Mouse (Mus musculus) liver, embryonic 16.5 days (tissue): ENCODE data around the gene Ppp1r12b. TPM values are rescaled to one million over a fixed set of nuclear protein-coding genes. Genes with fewer than 3 reads are reported as not detected.
A peak's percentile ranks its signal among the peaks of the same experiment; 100 is the strongest.

ENCODE experiments used
- ATAC-seq: fragments of 200-750 bp; cut with Nextera tagmentation; 2 replicates; pipeline ENCODE4 v1.8.0; 2017; ENCODE audit warnings: low read depth, mild to moderate bottlenecking, moderate number of reproducible peaks, moderate library complexity
- H3K27ac ChIP-seq: fragments of 300-500 bp; sonication (generic); 2 replicates; pipeline ENCODE4 v1.5.1; 2014; ENCODE audit warnings: mild to moderate bottlenecking, low read length
- H3K27me3 ChIP-seq: fragments of 300-500 bp; sonication (generic); 2 replicates; pipeline ENCODE4 v1.6.1; 2014; ENCODE audit warnings: low read depth, low read length, mixed read lengths; ENCODE audit not compliant: control insufficient read depth, insufficient read depth
- H3K36me3 ChIP-seq: fragments of 300-500 bp; sonication (generic); 2 replicates; pipeline ENCODE4 v1.6.1; 2014; ENCODE audit warnings: mild to moderate bottlenecking; ENCODE audit not compliant: control insufficient read depth, insufficient read depth
- H3K4me1 ChIP-seq: fragments of 300-500 bp; sonication (generic); 2 replicates; pipeline ENCODE4 v1.6.1; 2014; ENCODE audit warnings: low read depth, low read length, mixed read lengths; ENCODE audit not compliant: control insufficient read depth
- H3K4me2 ChIP-seq: fragments of 300-500 bp; sonication (generic); 2 replicates; pipeline ENCODE4 v1.6.1; 2014; ENCODE audit warnings: low read depth, low read length, mixed read lengths
- H3K4me3 ChIP-seq: fragments of 300-500 bp; sonication (generic); 2 replicates; pipeline ENCODE4 v1.5.1; 2014; ENCODE audit warnings: low read depth, mild to moderate bottlenecking, low read length
- H3K9ac ChIP-seq: fragments of 300-500 bp; sonication (generic); 2 replicates; pipeline ENCODE4 v1.6.1; 2014; ENCODE audit warnings: low read depth, low read length
- H3K9me3 ChIP-seq: fragments of 300-500 bp; sonication (generic); replicated peaks from 2 replicates; pipeline ENCODE4 v1.6.1; 2016; ENCODE audit warnings: low read length; ENCODE audit not compliant: control insufficient read depth
- WGBS: fragments of 180-500 bp; shearing (Covaris S2); extraction: QIAGEN DNeasy Blood & Tissue Kit; methylation state at CpG from one replicate; pipeline ENCODE4 v1.1.7; 2014; ENCODE audit not compliant: insufficient replicate concordance; 5-methylcytosine and 5-hydroxymethylcytosine counted together
- polyA plus RNA-seq: library from polyadenylated mRNA; unstranded; fragments of >200 nt; fragmentation: Nextera tagmentation; extraction: Ambion mirVana; gene quantifications from 2 replicates; pipeline ENCODE4 v1.2.1, GENCODE M21; 2015

Ppp1r12b gene
- polyA plus RNA-seq: 1.6 and 2.4 TPM in 2 replicates

DNA sequence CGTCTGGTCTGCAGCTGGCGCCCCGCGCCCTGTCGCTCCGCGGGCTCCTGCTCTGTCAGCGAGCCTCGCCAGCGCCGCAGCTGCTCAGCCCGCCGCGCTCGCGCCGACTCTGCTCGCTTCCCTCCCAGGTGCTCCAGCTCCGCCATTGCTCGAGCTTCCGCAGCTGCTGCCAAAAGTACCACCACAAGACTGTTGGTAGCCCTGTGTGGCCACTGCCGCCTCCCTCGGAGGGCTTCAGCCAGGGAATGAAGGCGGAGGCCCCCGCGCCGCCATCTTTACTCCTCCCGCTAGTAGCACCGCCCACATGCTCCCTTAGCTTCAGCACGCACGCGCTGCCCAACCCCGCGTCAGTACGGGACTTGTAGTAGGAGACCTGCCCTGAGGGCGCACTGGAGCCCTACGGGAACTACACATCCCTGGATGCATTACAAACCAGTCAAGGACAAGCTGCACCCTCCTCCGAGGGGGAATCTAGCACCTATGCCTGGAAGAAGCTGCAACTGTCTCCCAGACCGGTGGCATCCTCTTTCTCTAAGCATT lies at the start of gene Ppp1r12b:
TSS of gene Ppp1r12b (minus strand) at position 306 of the 540 bp plus-strand sequence.
- WGBS: under 1% methylated on average over 37 of the region's 39 CpGs
- H3K4me2 ChIP-seq: peak within 1 kb of the TSS; percentile 86
- H3K27me3 ChIP-seq: no peaks in the 10 kb centered on the region
- H3K36me3 ChIP-seq: no peaks in the 10 kb centered on the region
- H3K4me3 ChIP-seq: peak within 1 kb of the TSS; percentile 81
- H3K27ac ChIP-seq: peak within 1 kb of the TSS; percentile 76
- peak; percentile 99 for ATAC-seq
- peak within 1 kb of the TSS; percentile 94 for H3K9ac ChIP-seq
- peaks cover 9% of the 10 kb centered on the region for H3K4me1 ChIP-seq
- no peaks in the 10 kb centered on the region for H3K9me3 ChIP-seq

DNA sequence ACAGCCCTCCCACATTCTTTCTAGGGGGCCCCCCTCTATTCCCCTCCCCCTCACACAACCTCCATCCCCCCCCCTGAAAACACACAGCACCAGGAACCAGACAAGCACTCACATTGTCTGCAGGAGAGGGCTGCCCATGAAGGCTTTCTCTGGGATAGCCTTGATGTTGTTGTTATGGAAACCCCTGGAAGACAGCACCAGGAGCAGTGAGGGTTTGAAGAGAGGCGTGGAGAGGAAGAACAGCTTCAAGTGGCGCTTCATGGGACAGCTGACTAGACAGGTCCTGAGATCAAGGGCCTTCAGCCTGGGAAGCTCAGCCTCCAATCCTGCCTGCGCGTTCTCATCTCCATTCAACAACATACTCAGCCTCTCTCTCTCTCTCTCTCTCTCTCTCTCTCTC lies 47.6 kb upstream of the Ppp1r12b start:
- H3K4me1 ChIP-seq: no peaks in the 10 kb centered on the region
- H3K4me2 ChIP-seq: no peak overlapping the region
- H3K27me3 ChIP-seq: no peaks in the 10 kb centered on the region
- ATAC-seq: no peak
- H3K4me3 ChIP-seq: no peak overlapping the region
- no peaks in the 10 kb centered on the region for H3K9me3 ChIP-seq
- H3K27ac ChIP-seq: no peak overlapping the region
- no peaks in the 10 kb centered on the region for H3K36me3 ChIP-seq
- no peak overlapping the region for H3K9ac ChIP-seq
- 65% methylated on average over 4 of the region's 4 CpGs for WGBS

DNA sequence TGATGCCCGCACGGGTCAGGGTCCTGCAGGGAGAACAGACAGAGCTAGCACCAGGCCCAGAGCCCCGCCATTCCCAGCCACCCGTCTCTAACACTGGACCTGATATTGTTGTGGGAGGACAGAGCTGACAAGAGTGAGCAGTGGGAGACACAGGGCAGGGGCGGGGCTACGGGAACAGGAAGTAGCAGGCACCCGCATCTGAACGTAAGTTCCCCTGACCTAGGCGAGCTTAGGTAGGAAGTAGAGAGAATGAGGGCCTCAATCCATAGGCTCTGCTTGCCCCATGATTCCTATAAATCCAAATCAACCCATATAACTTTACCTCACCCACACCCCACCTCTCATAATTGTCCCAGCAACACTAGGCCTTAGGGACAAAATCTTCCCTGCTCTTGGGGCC lies 44.8 kb upstream of the Ppp1r12b start:
- Histone ChIP-seq H3K9ac (no peak overlapping the region), H3K4me1 (no peaks in the 10 kb centered on the region), H3K36me3 (no peaks in the 10 kb centered on the region), H3K4me3 (no peak overlapping the region), H3K27ac (no peak overlapping the region), H3K9me3 (no peaks in the 10 kb centered on the region), H3K4me2 (no peak overlapping the region), H3K27me3 (no peaks in the 10 kb centered on the region)
- WGBS: 44% methylated on average over 9 of the region's 9 CpGs
- no peak for ATAC-seq

DNA sequence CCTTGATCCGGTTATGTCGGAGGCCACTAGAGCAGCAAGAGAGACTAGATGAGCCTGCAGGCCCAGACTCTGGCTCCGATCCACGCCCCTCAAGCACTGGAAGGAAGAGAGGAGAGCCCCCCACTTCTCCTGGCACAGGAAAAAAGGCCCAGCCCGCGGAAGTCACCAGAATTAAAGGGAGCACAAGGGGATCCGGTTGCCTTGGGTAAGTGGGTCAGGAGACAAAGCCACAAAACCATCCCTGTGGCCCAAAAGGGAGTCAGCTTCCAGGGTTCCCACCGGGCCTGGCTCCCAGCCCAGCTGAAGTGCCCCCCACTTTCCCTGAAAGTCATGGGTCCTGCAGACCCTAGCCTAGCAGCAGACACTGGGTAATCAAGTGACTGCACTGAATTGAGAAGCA lies 42.5 kb upstream of the Ppp1r12b start:
- Histone ChIP-seq H3K4me1 (no peaks in the 10 kb centered on the region), H3K9me3 (no peaks in the 10 kb centered on the region), H3K36me3 (no peaks in the 10 kb centered on the region), H3K9ac (no peak overlapping the region), H3K27ac (no peak overlapping the region), H3K4me3 (no peak overlapping the region), H3K4me2 (no peak overlapping the region), H3K27me3 (no peaks in the 10 kb centered on the region)
- 72% methylated on average over 8 of the region's 8 CpGs for WGBS
- ATAC-seq: no peak

DNA sequence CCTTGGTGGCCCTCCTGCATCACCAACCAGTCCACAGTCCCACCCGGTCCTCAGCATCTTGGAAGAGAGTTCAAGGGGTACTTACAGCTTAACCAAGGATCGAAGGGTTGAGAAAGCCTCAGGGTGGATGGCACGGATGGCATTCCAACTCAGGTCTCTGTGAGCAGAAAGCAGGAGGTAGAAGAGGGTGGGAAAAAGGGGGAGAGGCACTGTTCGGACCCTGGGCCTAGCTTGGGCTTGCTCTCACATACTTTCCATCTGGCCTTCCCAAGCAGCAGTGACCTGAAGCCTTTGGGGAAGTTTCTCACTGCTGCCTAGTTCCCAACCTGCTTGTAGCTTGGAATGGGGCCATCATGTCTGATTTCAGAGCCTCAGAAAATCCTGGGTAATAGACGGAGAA lies 41.8 kb upstream of the Ppp1r12b start:
- Histone ChIP-seq H3K9me3 (no peaks in the 10 kb centered on the region), H3K4me3 (no peak overlapping the region), H3K4me1 (no peaks in the 10 kb centered on the region), H3K4me2 (no peak overlapping the region), H3K27me3 (no peaks in the 10 kb centered on the region), H3K9ac (no peak overlapping the region), H3K27ac (no peak overlapping the region), H3K36me3 (no peaks in the 10 kb centered on the region)
- ATAC-seq: no peak
- WGBS: 54% methylated on average over 5 of the region's 5 CpGs

DNA sequence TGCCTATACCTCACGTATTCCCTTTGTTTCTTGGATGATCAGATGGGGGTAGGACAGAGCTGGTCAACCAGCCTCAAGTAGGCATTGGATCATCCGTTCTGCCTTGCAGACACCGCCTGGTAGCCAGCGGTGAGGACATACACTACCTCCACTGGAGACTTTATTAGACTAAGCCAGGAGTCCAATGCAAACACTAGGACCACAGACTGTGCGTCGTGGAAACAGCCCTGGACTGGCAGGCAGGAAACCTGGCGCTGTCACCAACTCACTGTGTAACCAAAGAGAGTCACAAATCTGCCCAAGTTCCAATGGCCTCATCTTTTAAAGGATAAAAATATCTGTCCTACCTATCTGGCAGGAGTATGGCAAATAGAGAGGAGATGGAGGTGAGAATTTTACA lies 40.7 kb upstream of the Ppp1r12b start:
- Histone ChIP-seq H3K4me1 (no peaks in the 10 kb centered on the region), H3K4me3 (no peak overlapping the region), H3K4me2 (no peak overlapping the region), H3K27ac (no peak overlapping the region), H3K36me3 (no peaks in the 10 kb centered on the region), H3K9me3 (no peaks in the 10 kb centered on the region), H3K27me3 (no peaks in the 10 kb centered on the region), H3K9ac (no peak overlapping the region)
- no peak for ATAC-seq
- 67% methylated on average over 7 of the region's 7 CpGs for WGBS

DNA sequence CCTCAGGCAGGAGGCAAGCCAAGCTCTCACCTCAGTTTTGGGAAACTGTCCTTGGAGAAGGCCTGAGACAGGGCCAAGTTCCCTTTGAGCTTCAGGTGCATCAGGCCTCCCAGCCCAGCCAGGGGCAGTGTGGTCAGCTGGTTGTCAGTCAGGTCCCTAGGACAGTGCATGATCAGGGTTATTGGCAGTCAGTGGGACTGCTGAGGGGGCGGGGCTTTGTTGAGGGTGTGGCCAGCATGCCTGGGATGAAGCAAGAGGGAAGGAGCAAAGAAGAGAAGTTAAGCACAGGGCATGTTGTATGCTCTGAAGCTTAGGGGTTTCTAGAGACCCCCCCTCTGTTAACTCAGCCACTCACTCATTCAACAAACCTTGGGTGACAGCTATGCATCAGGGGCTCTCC lies 40.2 kb upstream of the Ppp1r12b start:
- H3K4me2 ChIP-seq: no peak overlapping the region
- no peak overlapping the region for H3K9ac ChIP-seq
- no peaks in the 10 kb centered on the region for H3K4me1 ChIP-seq
- 9% methylated on average over 1 of the region's 1 CpGs for WGBS
- H3K36me3 ChIP-seq: no peaks in the 10 kb centered on the region
- no peaks in the 10 kb centered on the region for H3K9me3 ChIP-seq
- 0 out of 2 replicates have a peak, but pooled peaks have one; percentile 45 for ATAC-seq
- H3K27ac ChIP-seq: no peak overlapping the region
- no peaks in the 10 kb centered on the region for H3K27me3 ChIP-seq
- H3K4me3 ChIP-seq: no peak overlapping the region

DNA sequence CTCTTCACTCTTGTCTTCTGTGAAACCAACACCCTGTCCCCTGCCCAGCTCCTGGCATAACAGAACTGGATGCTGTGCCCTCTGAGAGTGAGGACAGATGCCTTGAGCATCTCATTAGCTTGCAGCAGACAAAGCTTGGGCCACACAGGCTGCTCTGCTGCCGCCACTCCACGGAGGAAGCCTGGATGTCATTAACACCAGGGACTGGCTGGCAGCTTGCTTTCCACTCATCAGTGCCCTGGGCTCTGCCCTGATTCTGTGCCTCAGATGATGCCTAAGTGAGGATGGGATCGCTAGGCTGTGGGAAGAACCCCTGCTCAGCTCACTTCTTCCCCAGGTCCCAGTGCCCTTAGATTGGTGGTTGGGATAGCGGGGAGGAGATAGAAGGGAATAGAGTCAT lies 39.7 kb upstream of the Ppp1r12b start:
- H3K4me3 ChIP-seq: no peak overlapping the region
- no peak overlapping the region for H3K9ac ChIP-seq
- H3K27me3 ChIP-seq: no peaks in the 10 kb centered on the region
- H3K36me3 ChIP-seq: no peaks in the 10 kb centered on the region
- H3K4me1 ChIP-seq: no peaks in the 10 kb centered on the region
- 64% methylated on average over 4 of the region's 4 CpGs for WGBS
- H3K9me3 ChIP-seq: no peaks in the 10 kb centered on the region
- H3K27ac ChIP-seq: no peak overlapping the region
- no peak for ATAC-seq
- H3K4me2 ChIP-seq: no peak overlapping the region

DNA sequence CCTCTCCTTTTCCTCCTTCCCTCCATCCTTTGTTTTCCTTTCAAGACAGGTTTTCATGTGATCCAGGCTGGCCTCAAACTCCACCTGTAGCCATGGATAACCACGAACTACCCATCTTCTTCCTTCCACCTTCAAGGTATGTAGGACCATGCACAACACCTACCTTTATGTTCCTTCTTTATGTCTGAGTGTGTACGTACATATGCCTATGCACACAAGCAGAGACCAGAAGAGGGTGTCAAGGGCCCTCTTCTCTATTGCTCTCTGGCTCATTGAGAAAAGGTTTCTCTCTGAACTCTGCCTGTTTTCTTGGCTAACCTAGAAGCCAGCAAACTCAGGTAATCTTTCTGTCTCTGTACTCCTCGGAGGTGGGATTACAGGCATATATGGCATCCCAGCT lies 39.0 kb upstream of the Ppp1r12b start:
- H3K27me3 ChIP-seq: no peaks in the 10 kb centered on the region; the same call in 1 of the 2 replicates

More for the DNA sequence above, 39.0 kb upstream of the Ppp1r12b start:
- Histone ChIP-seq H3K4me2 (no peak overlapping the region), H3K4me3 (no peak overlapping the region), H3K4me1 (no peaks in the 10 kb centered on the region), H3K9ac (no peak overlapping the region), H3K9me3 (no peaks in the 10 kb centered on the region), H3K36me3 (no peaks in the 10 kb centered on the region), H3K27ac (no peak overlapping the region)
- 47% methylated on average over 3 of the region's 3 CpGs for WGBS
- no peak for ATAC-seq
